Mouse (Mus musculus) Muller cell, postnatal 12 days (primary cell): Measurements from ENCODE around the gene Cercam.
"Not testable (repeated sequence)": the region's sequence is repeated elsewhere in the genome, so short reads cannot be mapped to it uniquely, and the experiment has no call there.

ENCODE experiments used
- DNase-seq: peaks from one replicate; pipeline ENCODE4 v3.0.0-alpha.2; 2015; ENCODE audit errors: inconsistent ontology term

Gene Cercam

DNA sequence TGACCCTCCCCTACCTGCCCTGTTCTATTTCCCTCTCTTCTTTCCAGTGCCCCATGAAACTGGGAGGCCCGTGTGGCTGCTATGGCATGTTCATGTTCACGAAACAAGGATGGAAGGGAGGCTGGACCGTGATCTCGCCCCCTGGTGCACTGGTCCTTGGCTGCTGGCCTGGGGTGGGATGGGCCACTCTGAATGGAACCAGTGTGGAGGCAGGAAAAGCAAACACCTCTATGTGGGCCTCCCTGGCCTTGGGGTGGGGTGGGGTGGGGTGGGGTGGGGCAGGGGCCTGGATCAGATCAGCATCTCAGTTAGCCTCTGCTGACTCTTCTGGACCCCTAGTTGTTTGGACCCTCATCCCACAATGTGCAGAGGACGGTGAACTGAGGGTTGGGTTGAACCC lies 15.2 kb upstream of the Cercam start:
- no peak for DNase-seq

DNA sequence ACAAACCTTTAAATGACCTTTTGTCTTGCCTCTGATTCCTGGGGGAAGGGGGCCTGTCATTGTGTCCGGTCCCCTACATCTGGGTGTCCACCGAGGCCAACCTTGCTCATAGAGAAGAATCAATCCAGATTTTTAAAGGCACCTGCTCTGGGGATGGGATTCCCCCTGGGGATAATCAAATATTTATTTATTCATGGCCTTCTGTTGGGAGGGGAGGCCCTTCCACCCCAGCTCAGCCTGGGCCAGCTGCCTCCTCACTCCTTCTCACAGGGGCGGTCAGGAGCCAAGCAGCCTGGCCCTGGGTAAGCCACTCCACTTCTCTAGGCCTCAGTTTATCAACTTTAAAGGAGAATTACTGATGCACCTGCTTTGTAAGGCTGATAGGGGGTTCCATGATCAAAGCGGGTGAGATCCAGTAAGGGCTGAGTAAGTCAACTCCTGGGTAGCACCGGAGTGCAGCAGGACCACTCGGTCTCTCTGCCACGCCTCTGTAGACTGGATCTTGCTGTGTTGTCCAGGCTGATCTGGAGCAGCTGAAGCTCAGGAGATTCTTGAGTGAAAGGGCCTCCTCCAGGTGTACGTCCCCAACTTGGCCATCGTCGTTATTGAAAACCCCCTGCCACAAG lies 13.3 kb upstream of the Cercam start:
- DNase-seq: no peak

DNA sequence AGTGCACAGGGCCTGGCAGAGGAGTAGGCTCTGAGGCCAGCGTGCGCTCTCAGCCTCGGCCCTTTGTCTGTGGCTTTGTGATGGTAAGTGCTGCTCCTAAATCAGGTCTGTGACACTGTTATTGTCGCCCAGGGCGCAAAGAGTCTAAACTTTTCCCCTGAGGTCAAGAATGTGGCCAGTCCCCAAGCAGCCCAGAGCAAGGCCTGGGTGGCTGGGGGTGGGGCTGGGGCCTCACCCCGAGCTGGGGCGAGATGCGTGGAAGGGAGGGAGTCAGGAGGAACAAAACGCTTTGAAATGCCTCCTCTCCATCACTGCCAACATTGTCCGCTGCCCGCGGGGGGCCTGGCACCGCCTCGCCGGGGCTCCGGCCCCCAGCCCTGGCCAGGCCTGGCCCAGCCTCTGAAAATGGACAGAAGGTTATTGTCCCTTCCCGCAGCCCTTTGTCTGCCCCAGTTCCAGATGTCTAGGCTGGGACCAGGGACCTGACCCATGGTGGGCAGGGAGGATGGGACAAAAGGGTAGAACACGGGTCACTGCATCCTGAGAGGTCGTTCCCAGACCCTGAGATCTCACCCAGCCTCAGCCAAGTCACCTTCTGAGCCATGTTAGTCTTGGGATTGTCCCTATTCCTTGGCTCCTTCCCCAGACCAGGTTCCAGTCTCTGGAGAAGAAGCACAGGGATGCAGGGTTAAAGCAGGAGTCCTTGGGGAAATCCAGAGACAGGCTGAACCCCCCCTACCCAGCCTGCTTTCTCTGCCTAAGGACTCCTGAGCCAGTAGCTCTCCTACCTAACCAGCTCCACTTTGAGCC lies 12.3 kb upstream of the Cercam start:
- DNase-seq: peak; percentile 74

DNA sequence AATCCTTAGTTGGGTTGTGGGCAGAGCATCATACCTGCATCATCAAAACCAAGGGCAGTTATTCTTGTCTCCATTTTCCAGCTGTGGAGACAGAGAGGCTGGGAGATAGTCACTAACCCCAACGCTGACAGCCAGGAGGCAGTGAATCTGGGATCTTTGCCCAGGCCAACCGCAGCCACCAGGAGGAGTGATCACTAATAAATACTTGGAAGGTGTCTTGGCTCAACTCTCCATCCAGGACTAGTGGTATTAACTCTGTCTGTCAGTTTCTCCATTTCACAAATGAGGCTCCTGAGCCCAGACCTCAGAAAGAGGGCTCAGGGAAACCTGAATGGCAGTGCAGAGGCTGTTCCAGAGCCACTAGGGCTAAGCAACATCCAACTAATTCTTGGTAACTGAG lies 11.6 kb upstream of the Cercam start:
- DNase-seq: peak; percentile 82

DNA sequence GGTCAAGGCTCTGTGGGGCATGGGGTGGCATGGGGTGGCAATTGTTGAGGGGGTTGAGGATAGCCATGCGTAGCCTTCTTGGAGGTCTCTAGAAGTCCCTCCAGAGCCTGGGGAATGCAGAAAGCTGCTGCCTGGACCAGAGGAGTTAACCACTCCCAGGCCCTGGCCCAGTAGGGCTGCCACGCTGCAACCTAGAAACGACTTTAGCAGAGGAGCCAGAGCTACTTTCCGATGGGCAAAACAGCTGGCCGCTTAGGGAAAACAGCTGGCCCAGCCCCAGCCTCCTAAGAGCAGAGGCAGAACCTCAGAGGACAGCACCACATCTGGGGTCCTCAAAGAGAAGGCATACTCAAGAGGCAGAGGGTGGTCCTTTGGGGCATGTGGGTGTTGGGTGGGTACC lies 11.0 kb upstream of the Cercam start:
- DNase-seq: no peak

DNA sequence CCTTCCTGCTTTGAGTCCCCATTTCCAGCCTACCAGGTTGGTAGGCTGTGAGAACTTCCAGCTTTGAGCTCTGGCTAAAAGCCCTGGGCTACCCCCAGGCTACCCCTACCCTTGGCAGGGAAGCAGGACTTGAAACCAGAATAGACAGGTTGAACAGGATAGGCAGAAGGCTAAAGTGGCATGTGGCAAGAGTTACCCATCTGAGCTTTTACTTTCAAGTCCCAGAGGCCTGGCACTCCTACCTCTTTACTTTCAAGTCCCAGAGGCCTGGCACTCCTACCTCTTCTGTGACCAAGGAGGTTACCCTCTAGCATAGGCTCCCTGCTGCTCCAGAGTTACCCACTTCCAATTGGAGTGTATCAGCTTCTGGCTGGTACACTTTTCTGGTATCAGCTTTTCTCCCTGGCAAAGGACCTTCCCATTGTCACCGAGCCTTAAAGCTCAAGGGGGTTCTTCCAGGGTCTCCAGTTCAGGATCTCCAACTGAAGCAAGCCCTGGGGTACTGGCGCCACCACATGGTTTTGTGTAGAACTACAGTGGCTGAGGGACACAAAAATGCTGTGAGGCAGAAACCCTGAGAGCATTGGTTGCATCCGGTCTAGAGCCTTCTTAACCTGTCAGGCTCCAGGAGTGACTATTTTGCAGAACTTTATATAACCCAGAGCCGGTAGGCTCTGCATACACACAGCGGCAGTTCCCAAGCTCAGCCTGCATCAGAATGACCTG lies 10.1 kb upstream of the Cercam start:
- DNase-seq: peak; percentile 16

DNA sequence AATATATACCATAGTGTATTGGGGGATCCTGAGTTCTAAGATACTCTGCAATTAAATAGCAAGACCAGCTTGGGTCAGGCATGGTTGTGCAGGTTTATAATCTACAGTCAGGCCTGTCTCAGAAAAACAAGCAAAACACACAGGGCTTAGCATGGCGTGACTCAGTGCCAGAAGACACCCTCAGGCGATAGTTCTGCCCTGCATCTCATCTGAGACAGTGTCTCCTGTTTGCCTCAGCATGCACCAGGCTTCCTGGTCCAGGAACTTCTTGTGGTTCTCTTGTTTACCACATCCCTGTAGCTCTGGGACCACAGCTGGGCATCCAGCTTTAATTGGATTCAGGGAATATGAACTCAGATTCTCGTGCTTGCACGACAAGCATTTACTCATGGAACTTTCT lies 3.8 kb upstream of the Cercam start:
- DNase-seq: no peak

DNA sequence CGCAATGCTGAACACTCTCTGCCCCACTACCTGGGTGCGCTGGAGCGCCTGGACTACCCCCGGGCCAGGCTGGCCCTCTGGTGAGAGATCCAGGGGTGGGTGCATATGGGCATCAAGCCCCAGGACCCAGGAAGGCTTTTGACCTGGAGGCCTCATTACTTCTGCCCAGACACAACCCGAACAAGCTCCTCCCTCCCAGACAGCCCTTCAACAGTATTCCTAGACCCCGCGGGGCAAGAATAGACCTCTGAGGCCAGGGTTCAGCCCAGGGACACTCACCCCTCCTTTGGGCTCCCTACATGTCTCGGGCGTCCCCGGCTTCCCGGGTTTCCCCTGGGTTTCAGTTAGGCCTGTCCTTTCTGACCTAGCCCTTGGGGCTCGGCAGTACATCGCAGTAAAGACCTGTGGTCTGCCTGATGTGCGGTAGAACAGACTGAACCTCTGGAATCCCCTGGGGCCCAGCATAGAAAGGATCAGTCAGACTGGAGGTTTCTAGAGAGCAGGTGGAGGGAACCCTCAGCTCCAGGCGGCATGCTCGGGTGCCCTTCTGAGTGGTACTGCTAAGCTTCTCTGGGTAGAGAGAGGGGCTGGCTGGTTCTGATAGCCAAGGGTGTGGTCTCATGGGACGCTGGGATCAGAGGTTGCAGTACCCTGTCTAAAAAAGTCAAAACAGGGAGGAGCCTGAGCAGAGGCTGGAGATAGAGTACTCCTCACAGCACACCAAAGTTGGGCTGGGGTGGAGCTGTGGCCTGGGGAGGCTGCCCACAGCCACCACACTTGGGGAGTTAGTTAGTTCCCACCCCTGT lies 885 bp downstream of the Cercam start:
- DNase-seq: peak; percentile 47

DNA sequence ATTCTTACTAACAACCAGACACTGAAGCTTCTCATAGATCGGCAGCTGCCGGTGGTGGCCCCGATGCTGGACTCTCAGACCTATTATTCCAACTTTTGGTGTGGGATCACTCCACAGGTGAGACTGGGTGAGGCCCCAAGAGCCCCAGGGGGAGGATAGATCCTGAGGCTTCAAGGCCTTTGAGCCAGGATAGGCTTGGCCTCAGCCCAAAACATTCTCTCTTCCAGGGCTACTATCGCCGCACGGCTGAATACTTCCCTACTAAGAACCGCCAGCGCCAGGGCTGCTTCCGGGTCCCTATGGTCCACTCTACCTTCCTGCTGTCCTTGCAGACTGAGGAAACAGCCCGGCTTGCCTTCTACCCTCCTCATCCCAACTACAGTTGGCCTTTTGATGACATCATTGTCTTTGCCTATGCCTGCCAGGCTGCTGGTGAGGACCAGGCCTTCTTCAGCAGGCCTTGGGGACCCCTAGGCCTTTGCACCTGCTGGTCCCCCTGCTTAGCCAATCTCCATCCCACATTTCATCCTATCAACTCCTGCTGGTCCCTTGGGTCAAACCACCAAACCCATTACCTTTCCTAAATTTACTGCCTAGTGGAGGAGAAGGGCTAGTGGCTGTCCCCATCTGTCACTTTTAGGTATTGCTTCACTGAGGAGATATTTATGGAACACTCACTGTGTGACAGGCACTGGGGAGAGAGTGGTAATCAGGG lies 3.8 kb downstream of the Cercam start:
- DNase-seq: no peak

DNA sequence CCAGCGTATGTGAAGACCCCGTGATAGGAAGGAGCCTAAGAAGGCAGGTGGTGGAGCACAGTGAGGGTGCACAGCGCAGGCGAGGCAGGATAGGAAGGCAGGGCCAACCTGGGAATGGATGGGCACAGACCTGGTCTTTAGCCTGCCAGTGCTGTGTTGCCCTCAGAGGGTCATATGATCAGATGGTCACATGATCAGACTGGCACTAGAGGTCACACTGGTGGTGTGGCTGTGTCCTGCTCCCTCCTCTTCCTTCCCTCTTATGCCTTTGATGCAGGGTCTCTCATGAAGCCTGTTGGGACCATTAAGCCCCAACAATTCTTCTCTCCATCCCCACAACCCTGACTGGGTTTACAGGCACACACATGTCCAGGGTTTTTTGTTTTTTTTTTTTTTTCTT lies 4.8 kb downstream of the Cercam start:
- DNase-seq: no peak

DNA sequence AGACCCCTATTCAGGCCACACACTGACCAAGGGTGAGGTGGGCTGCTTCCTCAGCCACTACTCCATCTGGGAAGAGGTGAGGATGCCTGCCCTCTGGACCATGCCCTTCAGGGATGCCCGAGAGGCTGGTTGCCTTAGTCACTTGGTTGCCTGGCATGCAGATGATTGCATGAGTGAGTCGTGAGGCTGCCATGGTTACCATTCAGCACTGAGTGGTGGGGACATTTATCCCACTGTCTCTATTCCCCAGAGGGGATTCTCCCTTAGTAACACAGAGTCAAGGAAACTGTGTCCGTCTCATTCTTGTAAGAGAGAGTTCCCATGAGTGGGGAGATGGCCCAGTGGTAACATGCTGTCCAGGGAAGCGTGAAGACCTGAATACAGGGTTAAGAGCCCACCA lies 9.1 kb downstream of the Cercam start:
- peak; percentile 50 for DNase-seq

DNA sequence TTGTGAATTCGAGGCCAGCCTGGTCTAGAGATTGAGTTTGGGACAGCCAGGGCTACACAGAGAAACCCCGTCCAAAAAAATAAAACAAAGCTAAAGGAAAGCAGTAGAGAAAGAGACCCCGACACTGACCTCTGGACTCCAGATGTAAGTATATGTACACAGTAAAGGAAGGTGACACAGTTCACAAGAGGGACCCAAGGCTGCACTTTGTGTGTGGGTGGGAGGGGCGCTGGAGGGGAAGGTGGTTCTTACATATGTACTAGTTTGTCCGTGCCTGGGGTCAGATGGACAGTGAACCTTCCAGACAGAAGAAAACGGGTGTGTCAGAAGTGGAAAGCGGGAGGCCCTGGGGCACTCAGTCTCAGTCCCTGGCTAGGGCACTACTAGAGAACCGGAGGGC lies 10.2 kb downstream of the Cercam start:
- DNase-seq: no peak

DNA sequence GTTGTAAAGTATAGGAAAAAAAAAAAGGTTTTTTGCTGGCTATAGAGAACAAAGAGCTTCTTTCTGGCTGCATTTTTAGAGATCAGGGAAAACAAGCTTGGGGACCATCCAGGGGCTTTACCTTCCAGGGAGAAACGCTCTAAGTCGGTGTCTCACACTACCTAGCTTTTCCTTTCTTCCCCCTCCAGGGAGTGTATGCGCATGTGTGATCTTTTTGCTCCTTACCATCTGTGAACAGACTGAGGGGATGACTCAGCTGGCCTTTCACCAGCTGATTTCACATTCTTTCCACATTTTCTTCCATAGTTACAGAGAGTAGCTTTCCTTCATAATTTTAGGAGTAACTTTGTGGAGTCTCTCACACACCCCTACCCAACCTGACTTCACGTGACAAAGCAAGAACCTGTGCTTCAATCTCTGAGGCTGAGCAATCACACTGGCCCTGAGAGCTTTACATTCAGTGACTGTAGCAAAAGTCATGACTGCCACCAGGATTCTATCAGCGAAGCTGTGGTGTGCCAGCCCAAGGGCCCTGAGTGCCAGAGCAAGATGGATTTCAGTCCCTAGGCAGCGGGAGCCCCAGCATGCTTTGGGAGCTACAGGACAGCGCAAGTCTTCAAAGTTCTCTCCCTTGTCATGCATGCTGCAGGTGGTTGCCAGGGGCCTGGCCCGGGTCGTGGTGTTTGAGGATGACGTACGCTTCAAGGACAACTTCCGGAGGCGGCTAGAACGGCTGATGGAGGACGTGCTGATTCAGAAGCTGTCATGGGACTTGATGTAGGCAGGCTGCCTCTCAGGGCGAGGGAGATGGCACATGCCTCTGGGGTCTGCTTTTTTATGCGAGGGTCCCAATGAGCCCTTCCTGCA lies 11.2 kb downstream of the Cercam start:
- peak; percentile 54 for DNase-seq

DNA sequence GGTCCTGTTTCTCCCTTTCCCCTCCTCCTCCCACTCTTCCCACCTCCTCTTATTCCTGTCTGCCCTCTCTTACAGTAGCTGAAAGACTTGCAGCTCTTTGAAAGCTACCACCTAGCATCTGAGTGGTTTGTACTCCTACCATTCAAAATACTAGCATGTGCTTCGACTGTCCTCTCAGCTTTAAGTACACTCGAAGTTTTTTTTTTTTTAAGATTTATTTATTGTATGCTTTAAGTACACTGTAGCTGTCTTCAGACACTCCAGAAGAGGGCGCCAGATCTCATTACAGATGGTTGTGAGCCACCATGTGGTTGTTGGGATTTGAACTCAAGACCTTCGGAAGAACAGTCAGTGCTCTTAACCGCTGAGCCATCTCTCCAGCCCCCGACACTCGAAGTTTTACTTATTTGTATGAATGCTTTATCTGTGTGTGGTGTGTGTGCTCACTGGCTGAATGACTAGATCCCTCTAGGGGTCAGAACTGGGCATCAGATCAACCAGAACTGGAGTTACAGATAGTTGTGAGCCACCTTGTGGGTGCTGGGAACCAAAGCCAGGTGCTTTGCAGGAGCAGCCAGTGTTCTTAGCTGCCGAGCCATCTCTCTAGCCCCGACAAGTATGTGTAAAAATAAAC lies 17.8 kb downstream of the Cercam start:
- DNase-seq: not testable (repeated sequence)

DNA sequence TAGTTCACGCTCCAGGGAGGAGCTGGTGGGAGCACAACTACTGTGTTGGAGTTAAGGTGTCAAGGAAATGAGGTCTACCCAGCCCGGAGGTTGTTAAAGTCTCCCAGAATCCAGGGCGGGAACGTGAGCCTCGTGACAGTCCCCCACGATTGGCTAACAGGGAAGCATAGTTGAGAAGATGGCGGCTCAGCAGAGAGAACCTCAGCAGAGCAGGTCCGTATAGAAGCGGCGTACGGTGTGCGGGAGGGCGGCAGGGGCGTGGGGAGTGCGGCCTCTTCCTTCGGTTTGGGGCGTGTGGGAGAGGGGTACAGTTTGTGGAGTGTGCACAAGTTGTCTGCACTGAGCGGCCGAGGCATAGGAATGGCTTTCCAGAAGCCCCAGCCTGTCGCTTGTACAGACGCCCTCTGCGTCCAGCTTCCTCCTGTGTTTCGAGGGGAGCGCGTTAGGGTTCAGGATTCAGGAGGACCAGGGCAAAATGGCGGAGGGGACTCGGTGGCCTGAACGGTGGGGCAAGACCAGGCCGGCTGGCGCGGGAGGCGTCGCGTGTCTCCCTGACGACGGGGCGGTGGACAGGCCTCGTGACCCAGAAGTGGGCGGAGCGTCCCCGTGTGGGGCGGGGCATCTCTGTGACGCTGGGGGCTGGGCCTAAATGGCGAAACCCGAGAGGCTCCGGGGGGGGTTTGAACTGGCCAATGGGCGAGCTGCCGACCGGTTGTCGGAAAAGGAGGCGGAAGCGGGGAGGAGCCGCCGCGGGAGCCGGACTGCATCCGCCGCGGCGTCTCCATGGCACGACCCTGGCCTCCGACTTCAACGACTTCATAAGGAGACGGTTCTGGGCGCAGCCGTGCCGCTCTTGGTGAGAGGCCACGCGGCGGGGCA lies 20.3 kb downstream of the Cercam start, which contains the start of gene Odf2:
Odf2 (plus strand) TSS at position 156 of the 879 bp plus-strand sequence.
- DNase-seq: peak; percentile 100

DNA sequence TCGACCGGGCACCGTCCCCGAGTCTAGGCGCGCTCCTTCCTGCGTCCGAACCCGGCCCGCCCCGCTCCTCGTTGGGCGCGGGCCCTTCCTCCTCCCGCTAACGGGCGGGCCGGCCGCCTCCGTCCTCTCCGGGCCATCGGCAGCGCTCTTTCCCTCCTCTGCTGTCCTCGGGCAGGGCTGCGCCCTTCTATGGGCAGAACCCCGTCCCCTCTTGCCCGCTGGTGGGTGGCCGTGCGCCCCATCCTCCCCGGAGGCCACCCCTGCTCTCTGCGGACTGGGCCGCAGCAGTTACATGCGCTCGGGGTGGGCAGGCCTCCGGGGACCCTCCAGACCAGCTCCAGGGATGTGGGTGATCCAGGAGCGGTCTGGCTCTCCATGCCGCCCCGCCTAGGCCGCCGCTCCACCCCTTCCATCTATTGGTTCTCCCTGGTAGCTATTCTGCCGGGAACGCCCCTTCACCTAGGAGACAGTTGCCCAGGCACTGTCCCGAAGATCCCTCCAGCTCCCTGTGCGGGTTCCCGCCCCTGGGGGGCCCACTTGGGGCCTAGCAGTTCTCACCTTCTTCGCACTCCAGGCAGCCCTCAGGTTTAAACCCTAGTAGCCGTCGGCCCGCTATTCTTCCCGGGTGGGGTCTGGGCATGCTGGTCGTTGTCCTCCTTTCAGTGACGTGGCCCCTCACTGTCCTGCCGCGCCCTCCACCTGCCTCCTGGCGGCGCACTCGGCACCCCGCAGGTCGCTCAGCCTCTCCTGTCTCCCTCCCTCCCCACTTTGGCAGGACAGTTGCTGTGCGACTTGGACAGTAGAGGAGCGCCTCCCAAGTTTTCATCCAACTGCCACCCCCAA lies 21.2 kb downstream of the Cercam start:
- DNase-seq: peak; percentile 95

DNA sequence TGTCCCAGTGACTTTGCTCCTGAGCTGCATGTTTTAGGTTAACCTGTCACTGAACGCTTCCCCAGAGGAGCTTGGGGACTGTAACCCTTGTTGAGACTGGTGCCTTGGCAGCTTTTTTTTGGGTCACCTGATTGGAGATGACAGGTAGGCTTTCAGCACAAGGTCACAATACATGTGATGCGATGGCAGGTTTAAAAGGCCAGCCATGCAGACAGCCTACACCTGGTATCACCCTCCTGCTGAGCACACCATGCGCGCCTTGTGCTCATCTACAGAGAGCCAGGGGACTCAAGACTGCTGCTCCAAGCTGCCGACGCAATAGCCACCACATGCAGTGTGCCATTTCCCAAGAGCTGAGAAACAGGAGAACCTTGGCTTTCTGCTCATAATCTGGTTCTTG lies 22.8 kb downstream of the Cercam start:
- DNase-seq: no peak

DNA sequence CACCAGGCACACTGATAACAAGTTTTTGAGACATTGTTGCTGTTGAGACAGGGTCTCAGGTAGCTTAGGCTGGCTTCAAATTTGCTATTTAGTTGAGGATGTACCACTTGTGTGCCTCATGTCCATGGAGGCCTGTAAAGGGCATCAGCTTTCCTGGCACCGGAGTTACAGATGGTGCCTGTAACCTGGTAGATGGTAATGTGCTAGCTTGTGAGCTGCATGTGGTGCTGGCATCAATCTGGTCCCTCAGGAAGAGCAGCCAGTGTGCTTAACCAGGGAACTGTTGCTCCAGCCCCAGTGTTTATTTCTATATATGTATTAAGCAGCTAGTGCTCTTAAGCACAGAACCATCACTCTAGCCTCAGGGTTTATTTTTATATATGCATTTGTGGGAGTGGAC lies 27.1 kb downstream of the Cercam start:
- no peak for DNase-seq
